Mouse (Mus musculus): Measurements from ENCODE around the gene Ugt2b37. TPM values are rescaled to one million over a fixed set of nuclear protein-coding genes. Genes with fewer than 3 reads are reported as not detected.

The Ugt2b37 gene
- polyA plus RNA-seq (2017; shearing (Covaris generic)) = not detected

DNA sequence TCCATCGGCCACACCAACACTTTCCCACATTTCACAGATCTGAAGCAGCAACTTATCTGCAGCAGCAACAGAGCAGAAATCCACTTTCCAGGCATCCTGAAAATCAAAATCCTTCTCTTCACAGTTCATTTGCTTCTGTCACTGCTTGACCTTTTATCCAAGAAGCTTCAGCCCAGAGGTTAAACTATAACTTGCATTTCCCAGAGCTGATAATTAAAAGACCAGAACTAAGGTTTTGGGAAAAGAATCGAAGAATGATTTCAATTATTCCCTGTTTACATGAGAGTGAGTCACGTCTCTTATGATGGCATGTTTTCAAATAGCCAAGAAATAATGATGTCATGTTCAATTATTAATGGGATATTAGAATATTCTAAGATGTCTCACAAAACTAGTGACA, at the start of gene Ugt2b37:
Gene Ugt2b37 (minus strand): TSS at position 129 of the 400 bp plus-strand sequence.

Other genes starting within 250 kb of the Ugt2b37 start
- gene Ugt2b36, start 162.2 kb downstream of the Ugt2b37 start, polyA plus RNA-seq (2017; shearing (Covaris generic)) = 0.44 TPM
- gene Ugt2b5, start 114.5 kb downstream of the Ugt2b37 start, polyA plus RNA-seq (2017; shearing (Covaris generic)) = not detected
- not detected for gene Ugt2a3, start 82.4 kb upstream of the Ugt2b37 start, polyA plus RNA-seq (2017; shearing (Covaris generic))
- not detected for gene Ugt2b38, start 169.4 kb upstream of the Ugt2b37 start, polyA plus RNA-seq (2017; shearing (Covaris generic))
- gene Ugt2a2, start 227.5 kb upstream of the Ugt2b37 start, polyA plus RNA-seq (2017; shearing (Covaris generic)) = not detected
- gene Gm43638, start 232.0 kb upstream of the Ugt2b37 start, polyA plus RNA-seq (2017; shearing (Covaris generic)) = not detected
- gene Ugt2a1, start 236.1 kb upstream of the Ugt2b37 start, polyA plus RNA-seq (2017; shearing (Covaris generic)) = not detected

Measured in naive thymus-derived CD4-positive, alpha-beta T cell, adult 5 months (primary cell).